Mouse (Mus musculus) midbrain, embryonic 13.5 days (tissue): ENCODE results near the gene Bbs9. TPM values are rescaled to one million over a fixed set of nuclear protein-coding genes. Genes with fewer than 3 reads are reported as not detected.

Experiments
- ATAC-seq: fragments of 200-750 bp; cut with Nextera tagmentation; 2 replicates; pipeline ENCODE4 v1.8.0; 2017; ENCODE audit warnings: mild to moderate bottlenecking, moderate TSS enrichment, moderate library complexity
- H3K27ac ChIP-seq: fragments of 300-500 bp; sonication (generic); 2 replicates; pipeline ENCODE4 v1.5.1; 2015; ENCODE audit warnings: inconsistent platforms, mild to moderate bottlenecking, moderate library complexity
- H3K27me3 ChIP-seq: fragments of 300-500 bp; sonication (generic); 2 replicates; pipeline ENCODE4 v1.6.1; 2015; ENCODE audit warnings: mild to moderate bottlenecking, inconsistent platforms
- H3K36me3 ChIP-seq: fragments of 300-500 bp; sonication (generic); 2 replicates; pipeline ENCODE4 v1.6.1; 2015; ENCODE audit warnings: mild to moderate bottlenecking, inconsistent platforms
- H3K4me1 ChIP-seq: fragments of 300-500 bp; sonication (generic); replicated peaks from 2 replicates; pipeline ENCODE4 v1.6.1; 2015; ENCODE audit warnings: inconsistent platforms
- H3K4me2 ChIP-seq: fragments of 300-500 bp; sonication (generic); replicated peaks from 2 replicates; pipeline ENCODE4 v1.6.1; 2015; ENCODE audit warnings: moderate library complexity, mild to moderate bottlenecking, inconsistent platforms
- H3K4me3 ChIP-seq: fragments of 300-500 bp; sonication (generic); replicated peaks from 2 replicates; pipeline ENCODE4 v1.5.1; 2015; ENCODE audit warnings: mild to moderate bottlenecking, inconsistent platforms
- H3K9ac ChIP-seq: fragments of 300-500 bp; sonication (generic); replicated peaks from 2 replicates; pipeline ENCODE4 v1.6.1; 2015; ENCODE audit warnings: mild to moderate bottlenecking, inconsistent platforms
- H3K9me3 ChIP-seq: fragments of 300-500 bp; sonication (generic); 2 replicates; pipeline ENCODE4 v1.6.1; 2016; ENCODE audit warnings: mild to moderate bottlenecking, inconsistent platforms
- WGBS: fragments of 180-500 bp; shearing (Covaris S2); methylation state at CpG from one replicate; pipeline ENCODE4 v1.1.7; 2015; 5-methylcytosine and 5-hydroxymethylcytosine counted together
- polyA plus RNA-seq: library from polyadenylated mRNA; unstranded; fragments of >200 nt; fragmentation: Nextera tagmentation; extraction: Ambion mirVana; gene quantifications from 2 replicates; pipeline ENCODE4 v1.2.1, GENCODE M21; 2015

Gene Bbs9
- polyA plus RNA-seq, 1 experiment from 2014 or later = 22.5 TPM

DNA sequence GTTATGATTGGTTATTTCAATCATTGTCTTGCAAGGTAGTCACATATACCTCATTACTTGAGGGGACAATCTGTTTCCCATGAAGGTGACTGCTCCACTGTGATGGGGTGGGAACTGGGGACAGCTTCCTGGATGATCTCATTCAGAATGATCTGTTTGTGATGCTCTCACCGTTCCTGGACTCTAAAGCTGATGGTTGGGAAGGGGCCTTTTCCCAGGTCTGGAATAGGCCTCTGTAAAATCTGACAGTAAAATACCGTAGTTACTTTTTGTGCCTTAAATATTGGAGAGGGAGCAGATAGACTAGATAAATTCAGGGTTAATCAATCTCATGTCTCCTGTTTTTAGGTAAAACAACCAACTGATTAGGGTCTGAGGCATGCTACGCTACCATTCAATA, 5.9 kb upstream of the Bbs9 start, which contains the start of gene Rp9:
Gene Rp9, minus strand, starts transcription at position 101 of the 400 bp plus-strand sequence.
- H3K4me3 ChIP-seq = peak within 1 kb of the TSS; percentile 78
- 96% methylated on average over 3 of the region's 3 CpGs for WGBS
- H3K4me1 ChIP-seq = peaks cover 4% of the 10 kb centered on the region
- H3K36me3 ChIP-seq = peaks cover 5% of the 10 kb centered on the region
- H3K27ac ChIP-seq = 0 out of 2 replicates have a peak within 1 kb of the TSS, but pooled peaks have one; percentile 93
- ATAC-seq = no peak
- H3K4me2 ChIP-seq = peak within 1 kb of the TSS; percentile 60
- peak within 1 kb of the TSS; percentile 90; the same call in 1 of the 2 replicates for H3K9ac ChIP-seq
- no peaks in the 10 kb centered on the region for H3K27me3 ChIP-seq
- H3K9me3 ChIP-seq = no peaks in the 10 kb centered on the region

DNA sequence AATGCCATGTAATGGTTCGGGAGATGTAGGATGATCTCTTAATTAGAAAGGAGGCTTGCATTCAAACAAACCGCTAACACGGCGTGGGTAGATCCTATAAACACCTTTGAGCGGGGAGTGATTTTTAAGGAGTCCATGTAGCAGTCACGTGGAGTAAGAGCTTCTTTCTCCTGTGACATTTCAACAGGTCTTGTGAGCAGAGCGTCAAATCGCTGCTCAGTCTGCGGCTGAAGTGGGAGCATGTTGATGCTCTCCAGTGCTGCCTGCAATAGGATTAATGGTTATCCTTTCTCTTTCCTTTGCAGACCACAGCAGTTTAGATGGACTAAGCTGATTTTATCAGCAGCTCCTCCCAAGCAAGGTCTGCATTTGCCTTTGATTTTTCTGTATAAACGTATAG, 750 bp downstream of the Bbs9 start:
- H3K4me2 ChIP-seq = peak overlapping the region; percentile 64
- WGBS = 4% methylated on average over 10 of the region's 10 CpGs
- peaks cover 15% of the 10 kb centered on the region for H3K4me1 ChIP-seq
- H3K9ac ChIP-seq = peak overlapping the region; percentile 66
- no peak for ATAC-seq
- no peaks in the 10 kb centered on the region for H3K36me3 ChIP-seq
- no peak overlapping the region for H3K27ac ChIP-seq
- peak overlapping the region; percentile 69 for H3K4me3 ChIP-seq
- no peaks in the 10 kb centered on the region for H3K27me3 ChIP-seq
- H3K9me3 ChIP-seq = no peaks in the 10 kb centered on the region

DNA sequence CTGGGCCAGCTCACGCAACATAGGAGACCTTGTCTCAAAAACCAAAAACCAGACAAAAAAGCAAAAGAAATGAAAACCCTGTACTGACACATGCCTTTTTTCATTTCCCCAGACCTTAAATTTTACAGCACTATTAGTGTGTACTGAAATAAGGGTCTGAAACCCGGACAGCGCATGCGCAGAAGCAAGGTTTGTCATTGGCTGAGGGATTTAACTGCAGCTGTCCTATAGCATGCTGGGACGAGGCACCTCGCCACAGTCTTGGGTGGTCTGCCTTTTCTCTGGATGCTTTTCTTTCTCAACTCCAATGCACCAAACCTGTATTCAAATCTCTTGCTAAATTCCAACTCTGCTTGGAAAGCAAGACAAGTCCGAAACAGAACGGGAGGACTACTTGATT, 3.4 kb downstream of the Bbs9 start:
- H3K4me1 ChIP-seq = peaks cover 15% of the 10 kb centered on the region
- H3K4me2 ChIP-seq = no peak overlapping the region
- no peak overlapping the region for H3K4me3 ChIP-seq
- H3K27ac ChIP-seq = no peak overlapping the region
- H3K9ac ChIP-seq = no peak overlapping the region
- H3K27me3 ChIP-seq = no peaks in the 10 kb centered on the region
- H3K9me3 ChIP-seq = no peaks in the 10 kb centered on the region
- ATAC-seq = no peak
- WGBS = 92% methylated on average over 8 of the region's 8 CpGs
- H3K36me3 ChIP-seq = no peaks in the 10 kb centered on the region

DNA sequence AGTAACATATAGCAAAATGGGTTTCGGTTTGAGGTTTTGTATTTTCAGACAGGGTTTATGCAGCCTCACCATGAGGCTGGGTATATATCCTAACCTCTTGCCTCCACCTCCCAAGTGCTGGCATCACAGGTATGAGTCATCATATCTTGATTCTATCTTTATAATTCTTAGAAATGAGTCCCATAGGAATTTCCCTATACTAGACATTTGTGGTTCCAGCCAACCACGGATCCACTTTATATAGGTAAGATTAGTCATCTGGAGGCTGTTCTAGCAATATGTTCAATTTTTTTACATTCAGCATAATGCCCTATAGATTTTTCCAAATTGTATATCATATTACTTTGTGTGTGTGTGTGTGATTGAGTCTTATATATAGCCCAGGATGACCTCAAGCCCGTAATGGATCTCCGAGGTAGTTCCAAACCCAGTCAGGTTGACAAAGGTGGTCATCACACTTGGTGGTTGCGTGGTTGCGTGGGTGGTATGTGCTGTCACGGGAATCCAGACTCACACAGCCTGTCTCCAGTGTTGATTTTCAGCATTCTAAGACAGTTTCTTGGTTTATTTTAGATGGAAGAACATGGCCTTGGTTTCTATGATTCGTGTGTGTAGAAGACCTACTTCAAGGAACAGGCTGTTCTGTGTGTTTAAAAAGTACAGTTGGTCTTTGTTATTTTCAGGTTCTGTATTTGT, 8.5 kb downstream of the Bbs9 start:
- Histone ChIP-seq H3K9ac (no peak overlapping the region), H3K4me3 (no peak overlapping the region), H3K27me3 (no peaks in the 10 kb centered on the region), H3K4me2 (no peak overlapping the region), H3K4me1 (no peaks in the 10 kb centered on the region), H3K27ac (no peak overlapping the region), H3K36me3 (peaks cover 4% of the 10 kb centered on the region; the same call in 1 of the 2 replicates), H3K9me3 (no peaks in the 10 kb centered on the region)
- 96% methylated on average over 8 of the region's 8 CpGs for WGBS
- ATAC-seq = no peak

DNA sequence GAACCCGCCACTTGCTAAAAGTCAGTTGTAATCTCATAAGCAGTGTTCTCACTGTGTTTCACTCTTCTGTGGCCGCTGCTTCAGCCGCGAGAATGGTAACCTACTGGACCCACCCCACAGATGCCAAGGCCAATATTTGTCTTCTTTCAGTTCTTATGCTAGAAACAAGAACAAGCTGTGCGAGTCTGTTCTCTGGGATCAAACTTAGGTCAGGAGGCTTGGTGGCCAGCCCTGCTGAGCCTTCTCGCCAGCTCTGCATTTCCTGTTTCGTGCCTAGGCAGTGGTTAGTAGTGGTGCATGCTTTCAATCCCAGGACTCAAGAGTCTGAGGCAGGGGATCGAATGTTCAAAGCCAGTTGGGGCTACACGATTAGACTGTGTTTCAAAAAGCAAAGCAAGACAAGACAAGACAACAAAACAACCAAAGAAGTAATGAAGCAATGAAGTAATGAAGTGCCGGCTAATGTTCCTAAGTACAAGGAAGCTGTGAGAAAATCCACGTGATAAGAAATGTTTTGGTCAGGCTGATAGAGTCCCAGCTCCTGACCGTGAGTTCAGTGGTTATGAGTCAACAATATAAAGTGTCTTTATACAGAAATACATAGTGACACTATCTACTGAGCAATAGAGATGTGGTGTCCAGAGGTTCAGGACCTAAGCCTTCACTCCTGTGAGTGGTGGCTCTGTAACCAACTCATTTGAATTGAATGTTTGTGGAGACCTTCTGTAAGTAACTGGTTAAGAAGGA, 9.2 kb downstream of the Bbs9 start:
- H3K4me3 ChIP-seq = no peak overlapping the region
- no peak overlapping the region for H3K27ac ChIP-seq
- H3K36me3 ChIP-seq = peaks cover 4% of the 10 kb centered on the region; the same call in 1 of the 2 replicates
- WGBS = 94% methylated on average over 12 of the region's 12 CpGs
- ATAC-seq = no peak
- H3K4me2 ChIP-seq = no peak overlapping the region
- no peak overlapping the region for H3K9ac ChIP-seq
- H3K27me3 ChIP-seq = no peaks in the 10 kb centered on the region
- H3K4me1 ChIP-seq = no peaks in the 10 kb centered on the region
- H3K9me3 ChIP-seq = no peaks in the 10 kb centered on the region

DNA sequence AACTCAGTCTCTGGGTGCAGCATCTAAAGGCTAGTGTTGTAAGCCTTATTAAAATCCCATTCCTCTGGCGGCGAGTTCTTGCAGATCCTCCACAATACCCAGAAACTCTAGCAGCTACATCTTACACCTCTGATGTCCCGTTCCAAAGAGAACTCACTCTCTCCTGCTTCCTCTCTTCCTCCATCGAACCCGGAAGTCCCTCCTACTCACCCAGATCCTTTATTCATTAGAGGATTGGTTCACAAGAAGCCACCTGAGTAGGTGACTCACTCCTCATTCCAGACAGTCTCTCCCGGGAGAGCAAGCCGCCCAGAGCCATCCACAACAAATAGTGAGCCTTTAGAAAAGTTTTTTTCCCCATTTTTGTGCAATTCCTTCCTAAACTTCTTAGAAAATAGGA, 10.7 kb downstream of the Bbs9 start:
- no peak overlapping the region for H3K4me2 ChIP-seq
- H3K4me3 ChIP-seq = no peak overlapping the region
- no peak overlapping the region for H3K9ac ChIP-seq
- no peaks in the 10 kb centered on the region for H3K4me1 ChIP-seq
- H3K9me3 ChIP-seq = no peaks in the 10 kb centered on the region
- H3K27me3 ChIP-seq = no peaks in the 10 kb centered on the region
- no peak overlapping the region for H3K27ac ChIP-seq
- ATAC-seq = no peak
- peaks cover 4% of the 10 kb centered on the region; the same call in 1 of the 2 replicates for H3K36me3 ChIP-seq
- 86% methylated on average over 7 of the region's 7 CpGs for WGBS

DNA sequence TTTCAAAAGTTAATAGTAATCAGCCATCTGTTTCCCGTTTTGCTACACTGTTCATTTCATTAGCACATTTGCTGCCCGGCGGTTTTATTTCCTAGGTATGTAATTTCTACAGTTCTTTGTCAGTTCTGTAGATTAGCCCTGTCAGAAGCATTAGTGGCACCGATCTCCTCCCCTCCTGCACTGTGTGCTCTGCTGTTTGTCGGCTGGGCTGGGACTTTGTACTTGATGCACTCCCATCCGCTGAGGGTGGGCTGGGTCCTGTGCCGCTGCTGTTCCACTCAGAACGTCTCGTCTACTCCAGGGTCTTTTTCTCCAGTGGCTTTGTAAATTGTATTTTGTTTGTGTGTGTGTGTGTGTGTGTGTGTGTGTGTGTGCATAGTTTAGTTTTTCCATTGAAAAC, 13.4 kb downstream of the Bbs9 start:
- ATAC-seq = no peak
- peaks cover 4% of the 10 kb centered on the region; the same call in 1 of the 2 replicates for H3K36me3 ChIP-seq
- no peak overlapping the region for H3K27ac ChIP-seq
- no peak overlapping the region for H3K4me2 ChIP-seq
- 67% methylated on average over 9 of the region's 9 CpGs for WGBS
- no peaks in the 10 kb centered on the region for H3K9me3 ChIP-seq
- H3K9ac ChIP-seq = no peak overlapping the region
- no peaks in the 10 kb centered on the region for H3K27me3 ChIP-seq
- H3K4me1 ChIP-seq = no peaks in the 10 kb centered on the region
- no peak overlapping the region for H3K4me3 ChIP-seq

DNA sequence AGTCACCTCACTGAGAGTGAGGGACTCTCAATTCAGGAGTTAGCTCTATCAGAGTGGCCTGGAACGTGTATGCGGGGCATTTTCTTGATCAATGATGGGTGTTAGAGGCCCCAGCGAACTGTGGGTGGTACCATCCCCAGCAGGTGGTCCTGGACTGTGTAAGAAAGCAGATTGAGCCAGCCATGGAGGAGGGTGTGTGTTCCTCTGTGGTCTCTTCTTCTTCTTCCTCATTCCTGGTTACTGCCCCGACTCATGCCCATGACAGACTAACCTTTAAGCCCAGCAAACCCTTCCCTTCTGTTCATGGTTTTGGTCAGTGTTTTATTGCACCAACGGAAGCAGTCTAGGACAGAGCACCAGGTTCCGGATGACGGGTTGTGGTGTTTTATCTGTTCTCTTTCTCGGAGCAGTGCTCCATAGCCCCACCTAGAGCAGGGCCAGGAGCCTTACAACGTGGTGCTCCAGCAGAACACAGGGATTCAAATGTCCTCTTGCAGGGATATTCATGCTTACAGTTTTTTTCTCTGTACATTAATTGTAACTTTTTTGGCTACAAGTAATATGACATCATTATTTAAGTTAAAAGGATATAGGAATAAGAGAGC, 18.8 kb downstream of the Bbs9 start:
- Histone ChIP-seq H3K36me3 (no peaks in the 10 kb centered on the region), H3K4me3 (no peak overlapping the region), H3K27ac (no peak overlapping the region), H3K9ac (no peak overlapping the region), H3K9me3 (no peaks in the 10 kb centered on the region), H3K4me1 (no peaks in the 10 kb centered on the region), H3K27me3 (no peaks in the 10 kb centered on the region), H3K4me2 (no peak overlapping the region)
- WGBS = 79% methylated on average over 9 of the region's 9 CpGs
- peak; percentile 37; the same call in 1 of the 2 replicates for ATAC-seq

DNA sequence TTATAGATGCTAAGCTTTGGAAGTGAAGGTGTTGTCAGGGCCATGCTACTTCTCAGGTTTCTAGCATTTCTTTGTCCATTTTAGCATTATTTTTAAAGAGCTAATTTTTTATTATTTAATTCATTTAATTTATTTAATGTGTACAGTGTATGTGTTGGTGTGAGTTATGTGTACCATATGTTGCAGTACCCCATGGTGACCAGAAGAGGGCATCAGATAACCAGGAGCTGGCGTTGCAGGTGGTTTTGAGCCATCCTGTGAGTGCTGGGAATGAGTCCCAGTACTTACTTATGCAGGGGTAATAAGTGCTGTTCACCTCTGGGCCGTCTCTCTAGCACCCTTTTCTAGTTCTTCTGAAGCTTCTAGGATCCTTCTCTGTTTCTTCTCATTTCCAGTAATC, 19.6 kb downstream of the Bbs9 start:
- H3K36me3 ChIP-seq = no peaks in the 10 kb centered on the region; the same call in 1 of the 2 replicates
- no peak overlapping the region for H3K4me2 ChIP-seq
- ATAC-seq = no peak
- no peaks in the 10 kb centered on the region for H3K4me1 ChIP-seq
- no peak overlapping the region for H3K9ac ChIP-seq
- H3K27ac ChIP-seq = no peak overlapping the region
- H3K9me3 ChIP-seq = no peaks in the 10 kb centered on the region
- H3K4me3 ChIP-seq = no peak overlapping the region
- 82% methylated on average over 2 of the region's 2 CpGs for WGBS
- H3K27me3 ChIP-seq = no peaks in the 10 kb centered on the region

DNA sequence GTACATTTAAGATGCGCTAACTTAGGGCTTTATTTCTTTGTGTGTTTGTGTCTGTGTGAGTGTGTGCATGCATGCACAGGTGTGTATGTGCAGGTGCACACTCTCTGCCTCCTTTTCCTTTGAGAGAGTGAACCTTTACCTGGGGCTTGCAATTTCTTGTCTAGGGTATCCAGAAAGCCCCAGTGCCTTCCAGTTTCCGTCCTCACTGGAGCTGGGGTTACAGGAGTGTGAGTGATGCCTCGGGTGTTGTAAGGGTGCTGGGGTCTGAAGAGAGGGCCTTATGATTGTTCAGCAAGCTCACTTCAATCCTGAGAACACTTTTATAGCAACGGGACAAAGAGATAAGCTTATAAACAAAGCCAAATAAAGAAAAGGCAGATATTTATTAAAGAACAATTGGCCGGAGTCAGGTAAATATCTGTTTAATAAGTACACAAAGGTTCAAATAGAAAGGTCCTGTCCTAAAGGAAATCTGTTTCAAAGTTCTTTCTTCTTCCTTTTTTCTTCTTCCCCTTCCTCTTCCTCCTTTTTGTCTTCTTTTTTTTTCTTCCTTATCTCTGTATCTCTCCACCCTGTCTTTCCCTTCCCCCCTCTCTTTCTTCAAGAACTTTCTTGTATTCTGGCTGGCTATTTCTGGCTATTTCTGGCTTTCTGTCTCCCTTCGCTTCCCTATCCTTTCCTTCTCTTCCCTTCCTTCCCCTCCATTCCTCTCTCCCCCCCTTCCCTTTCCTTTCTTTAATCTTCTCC, 21.7 kb downstream of the Bbs9 start:
- no peak overlapping the region for H3K4me2 ChIP-seq
- no peaks in the 10 kb centered on the region for H3K27me3 ChIP-seq
- H3K4me3 ChIP-seq = no peak overlapping the region
- H3K27ac ChIP-seq = no peak overlapping the region
- H3K9ac ChIP-seq = no peak overlapping the region
- H3K4me1 ChIP-seq = no peaks in the 10 kb centered on the region
- WGBS = 86% methylated on average over 6 of the region's 6 CpGs
- H3K36me3 ChIP-seq = no peaks in the 10 kb centered on the region; the same call in 1 of the 2 replicates
- no peak for ATAC-seq
- no peaks in the 10 kb centered on the region for H3K9me3 ChIP-seq

DNA sequence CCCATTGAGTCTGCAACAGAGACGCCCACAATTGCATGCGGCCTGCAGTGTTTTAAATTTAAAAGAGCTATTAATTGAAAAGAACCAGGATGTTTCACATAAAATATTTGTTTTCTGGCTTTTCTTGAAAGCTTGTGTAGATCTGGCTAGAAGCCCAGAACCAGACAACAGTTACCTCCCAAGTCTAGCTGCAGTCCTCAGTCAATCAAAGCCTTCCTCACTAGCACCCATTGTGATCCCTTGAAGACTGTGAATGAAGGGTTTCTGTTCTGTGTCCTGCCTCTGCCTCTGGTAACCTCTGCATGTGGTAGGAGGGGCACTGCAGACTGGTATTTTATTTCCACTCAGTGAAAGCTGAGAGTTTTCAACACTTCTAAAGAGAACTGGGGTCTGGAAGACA, 27.5 kb downstream of the Bbs9 start:
- no peaks in the 10 kb centered on the region; the same call in 1 of the 2 replicates for H3K36me3 ChIP-seq

More for the DNA sequence above, 27.5 kb downstream of the Bbs9 start:
- H3K9me3 ChIP-seq = no peaks in the 10 kb centered on the region
- H3K4me1 ChIP-seq = no peaks in the 10 kb centered on the region
- H3K27ac ChIP-seq = no peak overlapping the region
- 80% methylated on average over 2 of the region's 2 CpGs for WGBS
- H3K9ac ChIP-seq = no peak overlapping the region
- ATAC-seq = no peak
- H3K4me2 ChIP-seq = no peak overlapping the region
- no peak overlapping the region for H3K4me3 ChIP-seq
- H3K27me3 ChIP-seq = no peaks in the 10 kb centered on the region
